Mouse (Mus musculus) heart, postnatal 0 days (tissue): ENCODE results near the gene Arhgap4.

Experiments
- CTCF ChIP-seq: IDR thresholded peaks from 2 replicates; pipeline ENCODE4 v1.5.1; 2016; ENCODE audit warnings: antibody characterized with exemption, control low read depth, low read depth
- EP300 ChIP-seq: IDR thresholded peaks from 2 replicates; pipeline ENCODE4 v1.6.1; 2016; ENCODE audit warnings: antibody characterized with exemption, low read depth

DNA sequence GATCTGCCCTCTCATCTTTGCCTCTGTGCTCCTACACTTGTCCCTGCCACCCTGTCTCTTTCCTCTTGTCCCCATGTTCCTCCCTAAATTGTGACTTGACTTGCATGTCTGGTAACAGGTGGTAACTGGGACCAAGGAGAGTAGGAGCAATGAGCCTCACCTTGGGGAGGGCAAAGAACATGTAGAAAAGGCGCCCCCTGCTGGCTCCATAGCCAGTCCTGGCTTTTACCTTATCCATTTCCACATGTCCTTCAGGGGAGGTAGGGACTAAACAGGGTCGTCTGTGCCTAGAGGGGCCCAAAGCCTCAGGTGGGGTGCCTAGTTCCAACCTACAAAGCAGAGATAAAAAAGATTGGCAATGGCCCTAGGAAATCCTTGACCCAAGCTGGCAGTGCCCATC, 26.0 kb downstream of the Arhgap4 start, which contains the start of gene L1cam:
- TF ChIP-seq CTCF (peak; percentile 35), EP300 (no peak)
